Mouse (Mus musculus) limb, embryonic 11.5 days (tissue): ENCODE measurements around the gene Fbxw21. TPM values are rescaled to one million over a fixed set of nuclear protein-coding genes. Genes with fewer than 3 reads are reported as not detected.

Source experiments
- ATAC-seq: fragments of 200-750 bp; cut with Nextera tagmentation; 2 replicates; pipeline ENCODE4 v1.8.0; 2017; ENCODE audit warnings: low read depth; ENCODE audit not compliant: insufficient number of reproducible peaks, low FRiP score, low TSS enrichment
- DNase-seq: peaks from one replicate; pipeline ENCODE4 v3.0.0-alpha.2; 2015; ENCODE audit warnings: low spot score
- H3K27ac ChIP-seq: fragments of 300-500 bp; sonication (generic); replicated peaks from 2 replicates; pipeline ENCODE4 v1.5.1; 2014; ENCODE audit warnings: low read depth, mild to moderate bottlenecking, low read length
- H3K27me3 ChIP-seq: fragments of 300-500 bp; sonication (generic); 2 replicates; pipeline ENCODE4 v1.6.1; 2014; ENCODE audit warnings: mild to moderate bottlenecking, low read length, mixed read lengths; ENCODE audit not compliant: control insufficient read depth, insufficient read depth
- H3K36me3 ChIP-seq: fragments of 300-500 bp; sonication (generic); 2 replicates; pipeline ENCODE4 v1.6.1; 2014; ENCODE audit warnings: mild to moderate bottlenecking, low read length, moderate library complexity, mixed read lengths; ENCODE audit not compliant: control insufficient read depth, insufficient read depth
- H3K4me1 ChIP-seq: fragments of 300-500 bp; sonication (generic); 2 replicates; pipeline ENCODE4 v1.6.1; 2014; ENCODE audit warnings: low read length, mixed read lengths; ENCODE audit not compliant: control insufficient read depth, insufficient read depth
- H3K4me2 ChIP-seq: fragments of 300-500 bp; sonication (generic); 2 replicates; pipeline ENCODE4 v1.6.1; 2014; ENCODE audit warnings: low read depth, mild to moderate bottlenecking, moderate library complexity; ENCODE audit not compliant: severe bottlenecking
- H3K4me3 ChIP-seq: fragments of 300-500 bp; sonication (generic); 2 replicates; pipeline ENCODE4 v1.5.1; 2014; ENCODE audit warnings: low read depth, low read length
- H3K9ac ChIP-seq: fragments of 300-500 bp; sonication (generic); 2 replicates; pipeline ENCODE4 v1.6.1; 2014; ENCODE audit warnings: mild to moderate bottlenecking, low read length
- H3K9me3 ChIP-seq: fragments of 300-500 bp; sonication (generic); 2 replicates; pipeline ENCODE4 v1.6.1; 2016; ENCODE audit warnings: low read length; ENCODE audit not compliant: control insufficient read depth
- WGBS: fragments of 180-500 bp; shearing (Covaris S2); extraction: QIAGEN DNeasy Blood & Tissue Kit; methylation state at CpG from one replicate; pipeline ENCODE4 v1.1.7; 2014; 5-methylcytosine and 5-hydroxymethylcytosine counted together
- polyA plus RNA-seq: library from polyadenylated mRNA; unstranded; fragments of >200 nt; fragmentation: Nextera tagmentation; extraction: Ambion mirVana; gene quantifications from 2 replicates; pipeline ENCODE4 v1.2.1, GENCODE M21; 2014

Gene Fbxw21
- polyA plus RNA-seq, 1 experiment from 2014 or later, result not detected

DNA sequence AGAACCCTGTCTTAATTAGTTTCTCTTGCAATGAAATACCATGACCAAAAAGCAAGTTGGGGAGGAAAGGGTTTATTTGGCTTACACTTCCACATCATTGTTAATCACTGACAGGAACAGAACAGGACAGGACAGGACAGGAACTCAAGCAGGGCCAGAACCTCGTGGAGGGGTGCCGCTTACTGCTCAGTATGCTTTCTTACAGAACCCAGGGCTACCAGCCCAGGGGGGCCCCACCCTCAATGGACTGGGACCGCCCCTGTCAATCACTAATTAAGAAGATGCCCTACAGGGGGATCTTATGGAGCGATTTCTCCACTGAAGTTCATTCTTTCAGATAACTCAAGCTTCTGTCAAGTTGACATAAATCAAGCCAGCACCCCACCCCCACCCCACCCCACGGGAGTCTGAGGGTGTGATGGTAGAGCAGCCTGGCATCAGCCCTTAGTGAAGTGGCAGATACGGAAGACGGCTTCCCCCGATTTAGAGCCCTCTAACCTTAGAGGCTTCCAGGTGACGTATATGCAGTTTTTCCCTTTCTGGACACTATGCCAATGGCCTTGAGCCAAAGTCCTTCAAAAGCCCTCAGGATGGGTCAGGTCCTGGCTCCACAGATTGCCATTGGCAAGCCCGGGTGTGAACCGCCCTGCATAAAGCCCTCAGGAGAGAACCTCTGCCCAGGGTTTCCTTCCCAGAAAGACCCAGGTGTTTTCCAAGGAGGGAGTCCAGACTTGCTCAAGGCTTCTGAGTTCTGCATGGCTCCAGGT is 67.9 kb downstream of the Fbxw21 start:
- Histone ChIP-seq H3K4me1 (peaks cover 33% of the 10 kb centered on the region), H3K27me3 (no peaks in the 10 kb centered on the region), H3K9me3 (no peaks in the 10 kb centered on the region), H3K4me3 (peak overlapping the region; percentile 75), H3K27ac (peak overlapping the region; percentile 100), H3K9ac (no peak overlapping the region), H3K36me3 (no peaks in the 10 kb centered on the region), H3K4me2 (peak overlapping the region; percentile 80)
- DNase-seq (no peak), ATAC-seq (no peak; the same call in 1 of the 2 replicates)
- WGBS, result 13% methylated on average over 11 of the region's 11 CpGs

DNA sequence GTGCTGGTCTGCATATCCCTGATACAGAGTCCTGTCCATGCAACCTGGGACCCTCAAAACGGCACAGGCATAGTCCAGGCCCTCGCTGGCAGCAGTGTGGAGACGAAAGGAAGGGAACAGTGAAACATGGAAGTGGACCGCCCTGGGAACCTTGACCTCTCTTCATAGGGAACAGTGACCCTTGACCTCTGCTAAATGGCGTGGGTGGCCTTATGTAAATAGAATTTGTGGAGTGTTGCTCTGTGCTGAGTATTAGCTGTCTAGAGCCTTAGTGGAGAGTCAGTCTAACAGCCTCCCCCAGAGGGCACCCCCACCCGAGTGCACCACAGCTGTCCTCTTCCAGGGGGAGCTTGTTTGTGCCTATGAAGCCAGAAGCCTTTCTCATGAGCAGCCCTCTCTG is 69.0 kb downstream of the Fbxw21 start:
- H3K27me3 ChIP-seq, result no peaks in the 10 kb centered on the region
- H3K4me3 ChIP-seq, result no peak overlapping the region
- no peaks in the 10 kb centered on the region for H3K9me3 ChIP-seq
- WGBS, result 56% methylated on average over 6 of the region's 6 CpGs
- no peak overlapping the region for H3K4me2 ChIP-seq
- ATAC-seq (no peak), DNase-seq (no peak)
- H3K27ac ChIP-seq, result no peak overlapping the region
- H3K4me1 ChIP-seq, result peaks cover 24% of the 10 kb centered on the region
- H3K9ac ChIP-seq, result no peak overlapping the region
- H3K36me3 ChIP-seq, result no peaks in the 10 kb centered on the region

DNA sequence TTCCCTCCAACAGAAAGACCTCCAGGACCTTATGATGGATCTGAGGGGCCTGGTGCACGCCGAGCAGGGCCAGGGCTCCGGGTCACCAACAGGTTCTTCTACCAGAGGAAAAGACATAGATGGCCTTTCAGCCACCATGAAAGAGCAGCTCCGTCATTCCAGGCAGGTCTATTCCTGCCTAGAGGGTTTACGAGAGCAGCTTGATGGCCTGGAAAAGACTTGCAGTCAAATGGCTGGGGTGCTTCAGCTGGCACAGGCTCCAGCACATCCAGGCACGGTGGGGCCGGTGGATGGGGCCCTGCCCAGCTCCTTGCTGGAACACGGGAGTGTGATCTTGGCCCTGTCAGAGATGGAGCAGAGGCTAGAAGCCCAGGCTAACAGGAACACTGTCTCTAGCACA is 70.0 kb downstream of the Fbxw21 start:
- DNase-seq (no peak), ATAC-seq (no peak)
- Histone ChIP-seq H3K27me3 (no peaks in the 10 kb centered on the region), H3K27ac (no peak overlapping the region), H3K4me1 (peaks cover 16% of the 10 kb centered on the region), H3K9me3 (no peaks in the 10 kb centered on the region), H3K36me3 (no peaks in the 10 kb centered on the region), H3K4me2 (no peak overlapping the region), H3K4me3 (no peak overlapping the region), H3K9ac (no peak overlapping the region)
- whole genome bisulfite sequencing, result 82% methylated on average over 8 of the region's 8 CpGs

- Histone ChIP-seq H3K9ac (no peak overlapping the region), H3K4me3 (no peak overlapping the region), H3K36me3 (no peaks in the 10 kb centered on the region), H3K27ac (no peak overlapping the region), H3K9me3 (no peaks in the 10 kb centered on the region), H3K27me3 (no peaks in the 10 kb centered on the region), H3K4me1 (peaks cover 13% of the 10 kb centered on the region), H3K4me2 (no peak overlapping the region)
- DNase-seq, result no peak
- no peak for ATAC-seq
- 83% methylated on average over 15 of the region's 15 CpGs for WGBS
Measured at GRCm38 (mm10) chr9:109090446-109090845, 71.4 kb downstream of the Fbxw21 start.

Other genes with a start within 250 kb of the Fbxw21 start
- not detected in 2 replicates for gene Tmem89, start 247.4 kb downstream of the Fbxw21 start, polyA plus RNA-seq
- 463 and 485 TPM in 2 replicates for gene Uqcrc1, start 225.4 kb downstream of the Fbxw21 start, polyA plus RNA-seq
- 4.7 and 5.0 TPM in 2 replicates for gene Col7a1, start 208.5 kb downstream of the Fbxw21 start, polyA plus RNA-seq
- 0.21 TPM in 1 of 2 replicates, not detected in the other for gene Ucn2, start 176.0 kb downstream of the Fbxw21 start, polyA plus RNA-seq
- gene Pfkfb4, start 170.3 kb downstream of the Fbxw21 start, polyA plus RNA-seq, result 9.4 and 13.3 TPM in 2 replicates
- 38.9 and 43.3 TPM in 2 replicates for gene Shisa5, start 123.5 kb downstream of the Fbxw21 start, polyA plus RNA-seq
- 5.5 and 8.2 TPM in 2 replicates for gene Trex1, start 102.3 kb downstream of the Fbxw21 start, polyA plus RNA-seq
- 28.4 and 30.6 TPM in 2 replicates for gene Atrip, start 87.9 kb downstream of the Fbxw21 start, polyA plus RNA-seq
- 13.9 and 14.9 TPM in 2 replicates for gene Ccdc51, start 79.5 kb downstream of the Fbxw21 start, polyA plus RNA-seq
- gene Tma7, start 79.5 kb downstream of the Fbxw21 start, polyA plus RNA-seq, result 864 and 871 TPM in 2 replicates
- 13.7 and 15.2 TPM in 2 replicates for gene Plxnb1, start 66.7 kb downstream of the Fbxw21 start, polyA plus RNA-seq
- gene Fbxw13, start 33.9 kb upstream of the Fbxw21 start, polyA plus RNA-seq, result not detected in 2 replicates
- not detected in 2 replicates for gene Fbxw20, start 72.7 kb upstream of the Fbxw21 start, polyA plus RNA-seq
- gene Fbxw14, start 125.6 kb upstream of the Fbxw21 start, polyA plus RNA-seq, result not detected in 2 replicates
- gene Fbxw28, start 177.6 kb upstream of the Fbxw21 start, polyA plus RNA-seq, result not detected in 2 replicates
- gene Fbxw22, start 242.3 kb upstream of the Fbxw21 start, polyA plus RNA-seq, result not detected in 2 replicates